Mouse (Mus musculus): ENCODE measurements around the gene Csnk1e. TPM values are rescaled to one million over a fixed set of nuclear protein-coding genes. Genes with fewer than 3 reads are reported as not detected.
A peak's percentile ranks its signal among the peaks of the same experiment; 100 is the strongest.

The Csnk1e gene
- polyA plus RNA-seq, 2 experiments: 83.8 to 184 TPM

DNA sequence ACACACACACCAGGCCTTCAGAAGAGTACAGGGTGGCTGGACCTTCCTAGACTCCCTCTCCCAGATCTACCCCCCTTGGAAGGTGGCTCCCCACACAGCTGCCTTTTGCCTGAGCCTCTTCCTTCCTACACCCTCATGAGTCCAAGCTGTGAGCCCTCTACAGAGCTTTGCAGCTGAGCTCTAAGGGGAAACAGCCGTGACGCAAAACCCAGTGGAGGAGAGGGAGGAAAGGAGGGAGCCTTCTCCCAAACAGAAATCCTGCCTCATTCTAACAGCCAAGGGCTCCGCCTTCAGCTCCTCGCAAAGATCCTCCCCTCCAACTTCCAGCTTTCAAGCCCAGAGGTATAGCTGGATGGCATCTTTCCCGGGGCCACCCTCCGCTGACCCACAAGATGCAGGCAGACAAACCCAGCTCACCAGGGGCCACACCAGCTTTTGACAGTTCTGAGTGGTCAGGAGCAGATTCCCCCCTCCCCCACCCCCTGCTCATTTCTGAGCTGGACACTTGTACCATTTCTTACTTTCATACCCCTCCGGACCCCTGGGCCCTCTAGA is 11.4 kb downstream of the Csnk1e start:
- Histone ChIP-seq H3K9ac (ENCODE audit: low read depth, low read length, severe bottlenecking) (no peak overlapping the region), H3K4me1 (ENCODE audit: control insufficient read depth, insufficient read depth, low read length) (peaks cover 24% of the 10 kb centered on the region), H3K27me3 (ENCODE audit: control insufficient read depth, insufficient read depth, low read length) (no peaks in the 10 kb centered on the region), H3K36me3 (ENCODE audit: control insufficient read depth, insufficient read depth, low read length) (peaks cover under 1% of the 10 kb centered on the region; the same call in 1 of the 2 replicates), H3K4me2 (replicated peaks; ENCODE audit: low read depth, low read length, severe bottlenecking) (no peak overlapping the region), H3K9me3 (ENCODE audit: control insufficient read depth, low read length) (no peaks in the 10 kb centered on the region), H3K4me3 (replicated peaks; ENCODE audit: low read length) (no peak overlapping the region), H3K27ac (replicated peaks; ENCODE audit: low read depth, low read length) (no peak overlapping the region)
- WGBS: 55% methylated on average over 7 of the region's 7 CpGs
- no peak for ATAC-seq (ENCODE audit: low FRiP score, low read depth)
- DNase-seq (ENCODE audit: low spot score): no peak
- TF ChIP-seq POLR2A (IDR thresholded peaks at IDR 0.05; ENCODE audit: borderline replicate concordance, extremely low read depth, insufficient read depth, insufficient read length): no peak

DNA sequence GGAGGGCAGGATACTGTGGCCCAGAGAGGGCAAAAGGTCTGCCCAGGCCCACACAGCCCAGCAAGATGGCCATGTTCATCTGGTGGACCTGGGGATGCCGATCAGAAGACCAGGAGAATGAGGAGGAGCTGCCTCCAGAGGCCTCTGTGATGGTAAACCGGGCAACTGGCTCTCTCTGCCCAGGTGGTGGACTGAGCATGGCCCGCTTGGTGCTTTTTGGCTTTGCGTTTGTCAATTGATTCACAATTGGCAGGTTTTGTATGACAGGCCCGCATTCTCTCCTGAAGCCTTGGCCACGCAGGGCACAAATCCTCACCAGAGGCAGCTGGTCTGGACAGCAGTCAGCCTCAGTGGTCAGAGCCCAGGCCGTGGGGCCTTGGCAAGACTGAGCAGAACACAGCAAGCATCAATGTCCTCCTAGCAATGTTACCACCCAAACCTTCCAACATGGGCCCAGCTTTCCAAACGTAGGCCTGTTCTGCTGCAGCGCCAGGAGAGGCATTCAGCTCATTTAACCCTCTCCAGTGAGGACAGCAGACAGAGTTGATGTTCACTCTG is 12.3 kb downstream of the Csnk1e start:
- H3K9me3 ChIP-seq (ENCODE audit: control insufficient read depth, low read length): no peaks in the 10 kb centered on the region
- no peak for DNase-seq (ENCODE audit: low spot score)
- no peak for ATAC-seq (ENCODE audit: low FRiP score, low read depth)
- peaks cover 29% of the 10 kb centered on the region for H3K4me1 ChIP-seq (ENCODE audit: control insufficient read depth, insufficient read depth, low read length)
- no peaks in the 10 kb centered on the region for H3K27me3 ChIP-seq (ENCODE audit: control insufficient read depth, insufficient read depth, low read length)
- H3K4me2 ChIP-seq (replicated peaks; ENCODE audit: low read depth, low read length, severe bottlenecking): no peak overlapping the region
- H3K27ac ChIP-seq (replicated peaks; ENCODE audit: low read depth, low read length): no peak overlapping the region
- no peak overlapping the region for H3K4me3 ChIP-seq (replicated peaks; ENCODE audit: low read length)
- H3K36me3 ChIP-seq (ENCODE audit: control insufficient read depth, insufficient read depth, low read length): peaks cover 10% of the 10 kb centered on the region
- TF ChIP-seq POLR2A (IDR thresholded peaks at IDR 0.05; ENCODE audit: borderline replicate concordance, extremely low read depth, insufficient read depth, insufficient read length): no peak
- 75% methylated on average over 9 of the region's 9 CpGs for WGBS
- no peak overlapping the region for H3K9ac ChIP-seq (ENCODE audit: low read depth, low read length, severe bottlenecking)

DNA sequence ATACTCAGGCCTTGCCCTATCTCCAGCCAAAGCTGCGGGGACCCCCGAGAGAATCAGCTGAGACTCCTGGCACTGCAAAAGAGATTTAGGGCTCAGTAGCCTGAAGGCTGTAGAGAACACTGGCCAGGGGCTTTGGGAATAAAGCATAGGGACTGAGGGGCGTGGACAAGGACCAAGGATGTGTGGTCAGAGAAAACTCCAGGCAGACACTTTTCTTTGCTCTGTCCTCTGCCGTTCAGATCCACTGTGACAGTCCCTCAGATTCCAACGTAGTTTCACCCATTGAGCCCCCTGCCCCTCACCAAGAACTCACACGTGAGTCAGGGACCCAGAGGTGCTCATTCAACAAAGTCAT is 13.1 kb downstream of the Csnk1e start:
- WGBS: 5% methylated on average over 6 of the region's 6 CpGs
- Histone ChIP-seq H3K27ac (replicated peaks; ENCODE audit: low read depth, low read length) (peak overlapping the region; percentile 96), H3K4me3 (replicated peaks; ENCODE audit: low read length) (peak overlapping the region; percentile 97), H3K4me2 (replicated peaks; ENCODE audit: low read depth, low read length, severe bottlenecking) (peak overlapping the region; percentile 85), H3K27me3 (ENCODE audit: control insufficient read depth, insufficient read depth, low read length) (no peaks in the 10 kb centered on the region), H3K36me3 (ENCODE audit: control insufficient read depth, insufficient read depth, low read length) (peaks cover 18% of the 10 kb centered on the region), H3K4me1 (ENCODE audit: control insufficient read depth, insufficient read depth, low read length) (peaks cover 29% of the 10 kb centered on the region), H3K9ac (ENCODE audit: low read depth, low read length, severe bottlenecking) (peak overlapping the region; percentile 98), H3K9me3 (ENCODE audit: control insufficient read depth, low read length) (no peaks in the 10 kb centered on the region)
- TF ChIP-seq POLR2A (IDR thresholded peaks at IDR 0.05; ENCODE audit: borderline replicate concordance, extremely low read depth, insufficient read depth, insufficient read length): no peak
- ATAC-seq (ENCODE audit: low FRiP score, low read depth) (0 out of 2 replicates have a peak, but pooled peaks have one; percentile 1), DNase-seq (ENCODE audit: low spot score) (no peak)

DNA sequence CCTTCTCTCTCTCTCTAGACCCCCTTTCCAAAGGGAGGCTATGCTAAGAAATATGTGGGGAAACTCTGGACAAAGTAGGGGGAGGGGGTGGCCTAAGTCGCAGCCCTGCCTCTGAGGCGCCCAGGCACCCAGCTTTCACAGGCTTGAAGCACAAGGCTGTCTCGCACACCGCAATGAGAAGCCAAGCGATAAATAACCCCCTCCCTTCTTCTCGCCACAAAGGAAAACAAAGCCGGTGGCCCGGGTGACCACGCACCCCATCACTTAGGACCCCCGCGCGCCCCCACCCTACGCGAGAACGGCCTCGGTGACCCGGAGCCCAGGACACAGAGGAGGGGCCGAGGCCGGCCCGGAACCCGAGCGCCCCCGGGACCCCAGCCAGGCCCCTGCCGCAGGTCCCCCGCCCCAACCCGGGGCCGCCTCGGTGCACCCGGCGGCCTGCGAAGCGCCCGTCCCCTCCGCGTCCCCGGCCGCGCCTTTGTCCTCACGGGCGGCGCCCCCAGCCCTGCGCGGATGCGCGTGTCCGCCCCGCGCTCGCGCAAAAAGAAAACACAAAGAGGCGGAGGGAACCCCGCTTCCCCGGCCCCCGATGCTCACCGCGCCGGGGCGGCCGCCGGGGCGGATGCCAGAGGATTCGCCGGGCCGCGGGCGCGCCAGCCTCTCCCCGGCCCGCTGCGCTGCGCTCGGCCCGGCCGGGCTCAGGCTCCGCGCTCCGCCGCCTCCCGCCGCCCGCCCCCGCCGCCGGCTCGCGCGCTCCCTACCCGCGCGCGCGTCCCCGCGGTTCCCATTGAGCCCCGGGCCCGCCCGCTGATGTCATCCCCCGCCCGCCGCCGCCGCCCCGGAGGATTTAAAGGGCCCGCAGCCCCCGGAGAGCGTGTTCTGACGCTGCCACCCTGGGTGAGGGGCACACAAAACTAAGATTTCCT is 13.8 kb downstream of the Csnk1e start:
- TF ChIP-seq POLR2A (IDR thresholded peaks at IDR 0.05; ENCODE audit: borderline replicate concordance, extremely low read depth, insufficient read depth, insufficient read length): 0 out of 2 replicates have a peak, but pooled peaks have one; percentile 19
- peak overlapping the region; percentile 96 for H3K27ac ChIP-seq (replicated peaks; ENCODE audit: low read depth, low read length)
- 1% methylated on average over 65 of the region's 107 CpGs for WGBS
- DNase-seq (ENCODE audit: low spot score): peak; percentile 67
- ATAC-seq (ENCODE audit: low FRiP score, low read depth): peak; percentile 80
- peak overlapping the region; percentile 85 for H3K4me2 ChIP-seq (replicated peaks; ENCODE audit: low read depth, low read length, severe bottlenecking)
- H3K9ac ChIP-seq (ENCODE audit: low read depth, low read length, severe bottlenecking): peak overlapping the region; percentile 98
- H3K9me3 ChIP-seq (ENCODE audit: control insufficient read depth, low read length): no peaks in the 10 kb centered on the region
- no peaks in the 10 kb centered on the region for H3K27me3 ChIP-seq (ENCODE audit: control insufficient read depth, insufficient read depth, low read length)
- peak overlapping the region; percentile 97 for H3K4me3 ChIP-seq (replicated peaks; ENCODE audit: low read length)
- peaks cover 29% of the 10 kb centered on the region for H3K4me1 ChIP-seq (ENCODE audit: control insufficient read depth, insufficient read depth, low read length)
- H3K36me3 ChIP-seq (ENCODE audit: control insufficient read depth, insufficient read depth, low read length): peaks cover 23% of the 10 kb centered on the region

DNA sequence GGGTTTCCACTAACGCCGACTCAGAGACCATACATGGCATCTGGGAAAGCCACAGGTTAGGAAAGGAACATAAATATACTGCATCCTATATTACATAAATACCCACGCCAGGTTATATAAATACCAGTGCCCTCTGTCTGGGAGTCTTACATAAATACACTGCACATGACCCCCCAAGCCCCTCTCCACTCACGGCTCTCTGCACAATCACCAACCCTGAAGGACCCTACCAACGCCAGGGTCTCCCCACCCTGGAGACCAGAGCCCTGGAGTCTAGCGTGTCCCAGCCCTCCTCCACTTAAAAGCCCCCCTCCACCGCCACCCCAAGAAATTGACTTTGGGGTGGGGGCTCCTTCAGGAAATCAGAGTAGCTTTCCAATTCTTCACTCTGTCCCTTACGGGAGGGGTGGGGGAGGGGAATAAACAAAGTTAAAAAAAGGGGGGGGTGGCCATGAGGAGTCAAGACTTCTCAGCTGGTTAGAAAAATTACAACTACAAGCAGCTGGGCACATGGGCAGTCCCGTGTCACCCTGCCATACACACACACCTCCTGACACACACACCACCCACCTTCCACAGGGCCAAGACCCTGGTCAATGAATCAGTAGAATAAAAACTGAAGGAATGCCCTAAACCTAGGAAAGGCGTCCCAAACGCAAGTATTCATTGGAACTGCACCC is 14.6 kb downstream of the Csnk1e start:
- Histone ChIP-seq H3K4me1 (ENCODE audit: control insufficient read depth, insufficient read depth, low read length) (peaks cover 29% of the 10 kb centered on the region), H3K9ac (ENCODE audit: low read depth, low read length, severe bottlenecking) (peak overlapping the region; percentile 98), H3K4me3 (replicated peaks; ENCODE audit: low read length) (peak overlapping the region; percentile 97), H3K27me3 (ENCODE audit: control insufficient read depth, insufficient read depth, low read length) (no peaks in the 10 kb centered on the region), H3K36me3 (ENCODE audit: control insufficient read depth, insufficient read depth, low read length) (peaks cover 31% of the 10 kb centered on the region), H3K27ac (replicated peaks; ENCODE audit: low read depth, low read length) (peak overlapping the region; percentile 96; the same call in 1 of the 2 replicates), H3K4me2 (replicated peaks; ENCODE audit: low read depth, low read length, severe bottlenecking) (peak overlapping the region; percentile 85), H3K9me3 (ENCODE audit: control insufficient read depth, low read length) (no peaks in the 10 kb centered on the region)
- no peak for TF ChIP-seq POLR2A (IDR thresholded peaks at IDR 0.05; ENCODE audit: borderline replicate concordance, extremely low read depth, insufficient read depth, insufficient read length)
- ATAC-seq (ENCODE audit: low FRiP score, low read depth) (no peak; the same call in 1 of the 2 replicates), DNase-seq (ENCODE audit: low spot score) (no peak)
- WGBS: 10% methylated on average over 11 of the region's 11 CpGs
